Mouse (Mus musculus) hindbrain, postnatal 0 days (tissue): ENCODE measurements at regions not wholly inside any gene's neighbourhood (a gene's known extent, or its start where the extent isn't known, plus 50 kb on each side); places are given as distances from the start of the nearest gene placed in this dataset.

Source experiments
- ATAC-seq: fragments of 200-750 bp; cut with Nextera tagmentation; 2 replicates; pipeline ENCODE4 v1.8.0; 2017; ENCODE audit warnings: mild to moderate bottlenecking, moderate TSS enrichment, moderate library complexity
- DNase-seq: peaks from one replicate; pipeline ENCODE4 v3.0.0-alpha.2; 2015; ENCODE audit warnings: low spot score
- H3K27ac ChIP-seq: fragments of 300-500 bp; sonication (generic); 2 replicates; pipeline ENCODE4 v1.5.1; 2014; ENCODE audit warnings: mild to moderate bottlenecking
- H3K27me3 ChIP-seq: fragments of 300-500 bp; sonication (generic); 2 replicates; pipeline ENCODE4 v1.6.1; 2014; ENCODE audit warnings: low read length, mixed read lengths; ENCODE audit not compliant: insufficient read depth
- H3K36me3 ChIP-seq: fragments of 300-500 bp; sonication (generic); 2 replicates; pipeline ENCODE4 v1.6.1; 2014; ENCODE audit warnings: low read length, mixed read lengths; ENCODE audit not compliant: insufficient read depth
- H3K4me1 ChIP-seq: fragments of 300-500 bp; sonication (generic); 2 replicates; pipeline ENCODE4 v1.6.1; 2014; ENCODE audit warnings: antibody characterized with exemption, low read length, mixed read lengths; ENCODE audit not compliant: insufficient read depth
- H3K4me2 ChIP-seq: fragments of 300-500 bp; sonication (generic); 2 replicates; pipeline ENCODE4 v1.6.1; 2014; ENCODE audit warnings: low read depth, mild to moderate bottlenecking, low read length, moderate library complexity, mixed read lengths
- H3K4me3 ChIP-seq: fragments of 300-500 bp; sonication (generic); 2 replicates; pipeline ENCODE4 v1.5.1; 2014; ENCODE audit warnings: low read length
- H3K9ac ChIP-seq: fragments of 300-500 bp; sonication (generic); replicated peaks from 2 replicates; pipeline ENCODE4 v1.6.1; 2014; ENCODE audit warnings: mild to moderate bottlenecking, low read length, moderate library complexity, mixed read lengths
- H3K9me3 ChIP-seq: fragments of 300-500 bp; sonication (generic); 2 replicates; pipeline ENCODE4 v1.6.1; 2016; ENCODE audit warnings: low read length, mixed read lengths
- CTCF ChIP-seq: IDR thresholded peaks from 2 replicates; pipeline ENCODE4 v1.5.1; 2016; ENCODE audit warnings: antibody characterized with exemption, control low read depth, low read depth
- WGBS: fragments of 180-500 bp; shearing (Covaris S2); extraction: QIAGEN DNeasy Blood & Tissue Kit; methylation state at CpG from one replicate; pipeline ENCODE4 v1.1.7; 2014; 5-methylcytosine and 5-hydroxymethylcytosine counted together

DNA sequence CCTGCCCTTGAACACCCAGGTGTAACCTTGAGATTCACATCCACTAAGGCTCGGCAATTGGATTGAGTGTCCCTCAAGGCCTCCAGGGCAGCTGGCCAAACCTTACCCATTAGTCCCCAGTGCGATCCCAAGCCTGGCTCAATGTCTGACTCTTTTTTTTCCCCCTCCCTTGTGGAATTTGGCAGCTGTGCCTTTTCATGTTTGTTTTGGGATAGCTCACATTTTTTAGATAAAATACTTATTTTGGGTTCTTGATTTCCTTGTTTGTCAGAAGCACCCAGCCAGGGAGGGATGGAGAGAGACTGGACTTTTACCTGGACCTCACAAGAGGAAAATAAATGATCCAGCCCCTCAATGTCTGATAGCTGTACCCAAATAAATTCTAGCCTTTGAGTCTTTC, 134.5 kb downstream of the Gm10295 start:
- Histone ChIP-seq H3K27me3 (no peaks in the 10 kb centered on the region), H3K4me2 (no peak overlapping the region), H3K27ac (no peak overlapping the region), H3K9me3 (no peaks in the 10 kb centered on the region), H3K4me3 (no peak overlapping the region), H3K4me1 (no peaks in the 10 kb centered on the region), H3K36me3 (no peaks in the 10 kb centered on the region), H3K9ac (no peak overlapping the region)
- no peak for ATAC-seq
- TF ChIP-seq CTCF, result no peak
- DNase-seq, result no peak
- WGBS, result 43% methylated on average over 2 of the region's 2 CpGs

- H3K36me3 ChIP-seq, result no peaks in the 10 kb centered on the region
- ATAC-seq, result no peak
- WGBS, result 74% methylated on average over 13 of the region's 13 CpGs
- H3K4me3 ChIP-seq, result no peak overlapping the region
- H3K27ac ChIP-seq, result no peak overlapping the region
- H3K9ac ChIP-seq, result no peak overlapping the region
- no peaks in the 10 kb centered on the region for H3K9me3 ChIP-seq
- no peaks in the 10 kb centered on the region for H3K4me1 ChIP-seq
- no peak for DNase-seq
- H3K27me3 ChIP-seq, result no peaks in the 10 kb centered on the region
- H3K4me2 ChIP-seq, result no peak overlapping the region
- no peak for TF ChIP-seq CTCF
These were observed 136.7 kb downstream of the Gm10295 start for GRCm38 (mm10) chr7:71214500-71215055.

DNA sequence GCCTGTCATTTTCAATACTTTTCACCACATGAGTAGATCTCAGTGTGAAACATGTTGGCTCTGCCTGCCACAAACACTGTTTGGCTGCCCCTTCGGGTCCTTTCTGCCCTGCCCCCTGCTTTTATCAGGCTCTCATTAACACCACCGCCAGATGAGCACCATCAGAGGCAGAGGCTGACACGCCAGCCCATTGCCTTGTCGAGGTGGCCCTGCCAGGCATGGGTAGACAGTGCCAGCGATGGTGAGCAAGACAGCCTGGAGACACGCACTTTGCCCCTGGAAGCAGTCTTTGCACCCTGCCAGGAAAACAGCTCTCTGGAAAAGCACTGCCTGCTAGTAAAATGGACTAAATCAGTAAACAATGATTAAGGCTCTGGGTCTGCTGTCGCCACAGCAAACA, 158.2 kb downstream of the Gm10295 start:
- H3K4me3 ChIP-seq, result no peak overlapping the region
- peak; percentile 50 for DNase-seq
- H3K27me3 ChIP-seq, result no peaks in the 10 kb centered on the region
- TF ChIP-seq CTCF, result no peak
- WGBS, result 9% methylated on average over 7 of the region's 7 CpGs
- H3K27ac ChIP-seq, result no peak overlapping the region
- no peaks in the 10 kb centered on the region for H3K9me3 ChIP-seq
- ATAC-seq, result peak; percentile 76
- no peak overlapping the region for H3K9ac ChIP-seq
- H3K4me2 ChIP-seq, result peak overlapping the region; percentile 35; the same call in 1 of the 2 replicates
- peaks cover 6% of the 10 kb centered on the region; the same call in 1 of the 2 replicates for H3K4me1 ChIP-seq
- H3K36me3 ChIP-seq, result no peaks in the 10 kb centered on the region

DNA sequence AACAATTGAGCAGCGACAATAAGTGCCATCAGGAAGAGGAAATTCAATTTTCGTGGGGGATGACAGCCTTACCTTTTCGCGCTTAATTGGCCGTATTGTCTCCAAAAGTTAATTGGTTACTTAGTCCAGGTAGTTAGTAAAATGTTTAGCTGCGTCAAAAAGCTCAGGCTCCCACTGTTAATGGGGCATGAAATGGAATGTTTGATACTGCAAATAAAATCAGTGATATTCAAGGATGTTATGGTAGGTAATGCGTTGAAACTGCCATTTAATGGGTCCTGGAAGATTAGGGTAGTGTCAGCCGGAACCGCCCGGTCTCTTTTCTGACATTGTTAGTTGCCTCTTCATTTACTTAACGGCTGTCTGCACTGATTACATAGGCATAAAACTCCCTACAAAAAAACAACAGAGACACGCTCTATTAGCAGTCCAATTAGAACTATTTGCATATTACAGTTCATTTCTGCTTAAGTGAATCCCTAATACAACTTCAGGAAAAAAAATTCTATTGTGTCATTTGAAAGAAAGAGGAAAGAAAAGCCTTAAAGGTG, 161.0 kb downstream of the Gm10295 start:
- H3K9me3 ChIP-seq, result no peaks in the 10 kb centered on the region
- no peak overlapping the region for H3K9ac ChIP-seq
- no peaks in the 10 kb centered on the region for H3K27me3 ChIP-seq
- no peak overlapping the region for H3K27ac ChIP-seq
- H3K36me3 ChIP-seq, result no peaks in the 10 kb centered on the region
- no peak overlapping the region for H3K4me2 ChIP-seq
- peaks cover 6% of the 10 kb centered on the region; the same call in 1 of the 2 replicates for H3K4me1 ChIP-seq
- DNase-seq, result no peak
- 49% methylated on average over 12 of the region's 12 CpGs for WGBS
- TF ChIP-seq CTCF, result no peak
- no peak overlapping the region for H3K4me3 ChIP-seq
- ATAC-seq, result no peak

GRCm38 (mm10) chr7:71189757-71190156, 161.5 kb downstream of the Gm10295 start:
- H3K4me3 ChIP-seq, result no peak overlapping the region
- H3K4me2 ChIP-seq, result no peak overlapping the region
- WGBS, result 70% methylated on average over 6 of the region's 6 CpGs
- DNase-seq (no peak), ATAC-seq (no peak)
- no peaks in the 10 kb centered on the region for H3K27me3 ChIP-seq
- H3K9ac ChIP-seq, result no peak overlapping the region
- no peak for TF ChIP-seq CTCF
- no peaks in the 10 kb centered on the region for H3K36me3 ChIP-seq
- H3K9me3 ChIP-seq, result no peaks in the 10 kb centered on the region
- no peak overlapping the region for H3K27ac ChIP-seq
- peaks cover 6% of the 10 kb centered on the region; the same call in 1 of the 2 replicates for H3K4me1 ChIP-seq

- no peak for TF ChIP-seq CTCF
- H3K36me3 ChIP-seq, result no peaks in the 10 kb centered on the region
- no peak overlapping the region for H3K27ac ChIP-seq
- H3K4me1 ChIP-seq, result peaks cover 5% of the 10 kb centered on the region; the same call in 1 of the 2 replicates
- no peaks in the 10 kb centered on the region for H3K27me3 ChIP-seq
- no peak overlapping the region for H3K4me3 ChIP-seq
- H3K9me3 ChIP-seq, result no peaks in the 10 kb centered on the region
- WGBS, result 19% methylated on average over 6 of the region's 6 CpGs
- no peak overlapping the region for H3K9ac ChIP-seq
- DNase-seq (no peak), ATAC-seq (no peak)
- no peak overlapping the region for H3K4me2 ChIP-seq
These were observed 163.2 kb downstream of the Gm10295 start for GRCm38 (mm10) chr7:71188119-71188518.

GRCm38 (mm10) chr7:71174871-71175270, 176.4 kb downstream of the Gm10295 start:
- TF ChIP-seq CTCF, result no peak
- no peak overlapping the region for H3K4me2 ChIP-seq
- no peaks in the 10 kb centered on the region for H3K36me3 ChIP-seq
- H3K9me3 ChIP-seq, result no peaks in the 10 kb centered on the region
- ATAC-seq (no peak), DNase-seq (no peak)
- no peak overlapping the region for H3K4me3 ChIP-seq
- no peak overlapping the region for H3K9ac ChIP-seq
- no peak overlapping the region for H3K27ac ChIP-seq
- H3K27me3 ChIP-seq, result no peaks in the 10 kb centered on the region
- WGBS, result 84% methylated on average over 4 of the region's 4 CpGs
- H3K4me1 ChIP-seq, result no peaks in the 10 kb centered on the region
